Mouse (Mus musculus) bone marrow macrophage, adult 2 months (primary cell): ENCODE measurements at regions not wholly inside any gene's neighbourhood (a gene's known extent, or its start where the extent isn't known, plus 50 kb on each side); places are given as distances from the start of the nearest gene placed in this dataset.

Source experiments
- CTCF ChIP-seq: IDR thresholded peaks from 2 replicates; pipeline ENCODE4 v1.5.1; 2012; ENCODE audit warnings: low read depth, mild to moderate bottlenecking, low read length, moderate library complexity
- POLR2A ChIP-seq: IDR thresholded peaks from 2 replicates; pipeline ENCODE4 v1.6.1; 2012; ENCODE audit warnings: mild to moderate bottlenecking, low read depth, low read length, borderline replicate concordance

DNA sequence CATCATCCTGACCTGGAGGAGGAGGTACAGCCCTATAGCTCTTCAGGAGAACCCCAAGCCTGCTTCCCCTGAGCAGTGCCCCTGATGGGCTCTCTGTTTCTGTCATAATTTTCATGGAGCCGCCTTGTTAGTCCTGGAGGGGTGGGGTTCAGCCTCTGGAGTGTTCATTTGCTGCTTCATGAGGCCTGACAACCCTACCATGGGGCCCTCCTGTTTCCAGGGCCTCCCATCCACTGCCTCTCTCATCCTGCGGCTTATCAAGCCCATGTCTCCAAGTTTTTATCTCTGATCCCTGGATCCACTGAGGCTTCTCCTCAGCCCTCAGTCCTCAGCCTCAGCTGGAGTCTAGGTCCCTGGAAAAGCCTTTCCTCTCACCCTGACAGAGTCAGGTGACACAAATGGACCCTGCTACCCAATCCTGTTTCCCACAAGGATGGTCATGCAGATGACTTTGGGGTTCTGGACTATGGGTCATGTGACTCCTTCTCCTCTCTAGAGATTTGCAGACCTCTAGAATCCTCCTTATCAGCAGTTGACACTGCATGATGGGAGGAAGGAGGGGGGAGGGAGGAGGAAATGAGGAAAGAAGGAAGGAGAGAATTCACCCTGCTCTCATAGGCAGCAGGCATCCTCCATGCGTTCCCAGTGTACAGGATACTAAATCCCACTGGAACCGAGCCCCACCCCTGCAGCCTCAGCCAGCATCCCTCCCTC lies 59.3 kb upstream of the Runx3 start:
- TF ChIP-seq POLR2A (no peak), CTCF (no peak)
